In the genomic region with DNA sequence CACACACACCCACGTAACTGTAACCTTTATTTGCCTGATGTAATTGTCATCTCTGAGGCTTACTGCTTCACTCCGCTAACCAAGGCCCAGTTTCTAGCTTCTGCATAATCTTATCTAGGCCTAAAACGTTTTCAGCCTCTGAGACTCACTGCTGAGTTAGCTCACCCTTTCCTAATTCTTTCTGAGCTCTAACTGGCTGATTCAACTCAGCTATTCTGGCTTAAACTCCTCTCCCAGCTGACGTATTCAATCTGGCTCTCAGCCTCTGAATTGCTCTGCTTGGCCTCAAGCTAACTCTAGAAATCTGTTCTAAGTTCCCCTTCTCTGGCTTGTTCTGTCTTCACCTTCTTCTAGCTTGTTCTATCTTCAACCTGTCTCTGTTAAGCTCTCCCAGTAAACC, we compare ENCODE assay signal across 17 mouse cellular contexts. TPM values are rescaled to one million over a fixed set of nuclear protein-coding genes. Genes with fewer than 3 reads are reported as not detected.
DNase-seq lines count a peak whose midpoint lies in the region; ATAC-seq and TF ChIP-seq lines count a peak whose summit lies in the region.
"Had no signal": no experiment of that assay in that cellular context is flagged by ENCODE, and none has a peak within 500 bp of the region (broad histone marks: within the 10 kb centered on the region; RNA-seq: fewer than 3 reads in every experiment).

No protein-coding gene starts in this region.

- no peak overlapping the region for H3K4me2 ChIP-seq in embryonic facial prominence, embryonic 14.5 days (ENCODE audit: low read depth, low read length)
- no peak overlapping the region for H3K4me2 ChIP-seq in kidney, postnatal 0 days (ENCODE audit: low read length)
- H3K4me2 ChIP-seq: intestine, embryonic 15.5 days; midbrain, embryonic 15.5 days had no signal

- ATAC-seq in embryonic facial prominence, embryonic 14.5 days (ENCODE audit: low read depth), result no peak
- ATAC-seq in kidney, postnatal 0 days (replicated peaks; ENCODE audit: low FRiP score, low read depth), result no peak
- ATAC-seq: intestine, embryonic 15.5 days; liver, postnatal 0 days; midbrain, embryonic 15.5 days; Patski had no signal

- H3K27me3 ChIP-seq in embryonic facial prominence, embryonic 14.5 days (replicated peaks; ENCODE audit: control insufficient read depth, insufficient read depth, low read length), result 0 out of 2 replicates have a peak, but pooled peaks cover 3% of the 10 kb centered on the region
- peaks cover 30% of the 10 kb centered on the region for H3K27me3 ChIP-seq in embryonic facial prominence, embryonic 10.5 days (replicated peaks; ENCODE audit: low read depth, poor library complexity, severe bottlenecking)
- no peaks in the 10 kb centered on the region for H3K27me3 ChIP-seq in kidney, postnatal 0 days (ENCODE audit: insufficient read depth, low read length)
- peaks cover 0 to 2% of the 10 kb centered on the region in 2 experiments; a peak in 2 of 4 replicates for H3K27me3 ChIP-seq in MEL (ENCODE audit: control insufficient read depth in 1 of 2, insufficient read depth in 2 of 2, low read length in 2 of 2)
- H3K27me3 ChIP-seq: intestine, embryonic 15.5 days; Patski had no signal

- H3K27ac ChIP-seq in embryonic facial prominence, embryonic 14.5 days (replicated peaks; ENCODE audit: low read depth, low read length), result no peak overlapping the region
- no peak overlapping the region for H3K27ac ChIP-seq in embryonic facial prominence, embryonic 10.5 days (replicated peaks)
- H3K27ac ChIP-seq in kidney, postnatal 0 days, result no peak overlapping the region
- H3K27ac ChIP-seq in MEL (ENCODE audit: control insufficient read depth, low read depth, low read length), result no peak overlapping the region
- H3K27ac ChIP-seq in brown adipose tissue, adult 24 weeks (replicated peaks; ENCODE audit: low read depth, low read length), result peak overlapping the region; percentile 54
- H3K27ac ChIP-seq: intestine, embryonic 15.5 days; midbrain, embryonic 15.5 days had no signal

- peaks cover 3% of the 10 kb centered on the region for H3K4me1 ChIP-seq in embryonic facial prominence, embryonic 14.5 days (ENCODE audit: control insufficient read depth, insufficient read depth, low read length)
- H3K4me1 ChIP-seq in embryonic facial prominence, embryonic 10.5 days, result peaks cover 10% of the 10 kb centered on the region
- peaks cover 7% of the 10 kb centered on the region; the same call in 1 of the 2 replicates for H3K4me1 ChIP-seq in kidney, postnatal 0 days (replicated peaks; ENCODE audit: insufficient read depth, low read length)
- H3K4me1 ChIP-seq in MEL (ENCODE audit: control insufficient read depth in 1 of 2, insufficient read depth in 2 of 2, low read length in 2 of 2), result peaks cover 0 to 3% of the 10 kb centered on the region in 2 experiments; a peak in 1 of 4 replicates
- peaks cover 7% of the 10 kb centered on the region for H3K4me1 ChIP-seq in brown adipose tissue, adult 24 weeks (ENCODE audit: control insufficient read depth, insufficient read depth, insufficient read length, low read length)

- no peak for TF ChIP-seq EP300 in MEL (IDR thresholded peaks at IDR 0.05; ENCODE audit: low read depth in 1 of 2, low read length in 2 of 2)

- H3K79me2 ChIP-seq in MEL (ENCODE audit: control insufficient read depth, insufficient read depth, low read length, poor library complexity), result no peaks in the 10 kb centered on the region

- H3K9ac ChIP-seq in embryonic facial prominence, embryonic 14.5 days (ENCODE audit: low read depth, low read length), result no peak overlapping the region
- no peak overlapping the region for H3K9ac ChIP-seq in kidney, postnatal 0 days (ENCODE audit: low read depth, low read length)
- H3K9ac ChIP-seq in MEL (ENCODE audit: control insufficient read depth, low read depth, low read length, poor library complexity, severe bottlenecking), result no peak overlapping the region
- H3K9ac ChIP-seq: intestine, embryonic 15.5 days; liver, postnatal 0 days; midbrain, embryonic 15.5 days had no signal

- WGBS in embryonic facial prominence, embryonic 14.5 days, result 53% methylated on average over 4 of the region's 4 CpGs
- 63% methylated on average over 4 of the region's 4 CpGs for WGBS in embryonic facial prominence, embryonic 10.5 days
- WGBS in kidney, postnatal 0 days, result 55% methylated on average over 4 of the region's 4 CpGs

- H3K4me3 ChIP-seq in embryonic facial prominence, embryonic 14.5 days (ENCODE audit: low read depth, low read length), result no peak overlapping the region
- no peak overlapping the region for H3K4me3 ChIP-seq in embryonic facial prominence, embryonic 10.5 days
- H3K4me3 ChIP-seq in kidney, postnatal 0 days (replicated peaks; ENCODE audit: low read depth, low read length), result no peak overlapping the region
- H3K4me3 ChIP-seq in MEL (ENCODE audit: control insufficient read depth in 1 of 2, insufficient read depth in 1 of 2, low read depth in 2 of 2, low read length in 2 of 2), result no peak overlapping the region
- H3K4me3 ChIP-seq in brown adipose tissue, adult 24 weeks (ENCODE audit: insufficient read depth, low read depth, low read length), result no peak overlapping the region
- H3K4me3 ChIP-seq: intestine, embryonic 15.5 days; midbrain, embryonic 15.5 days had no signal

- no peaks in the 10 kb centered on the region for H3K9me3 ChIP-seq in embryonic facial prominence, embryonic 14.5 days (ENCODE audit: control insufficient read depth, low read length)
- H3K9me3 ChIP-seq in embryonic facial prominence, embryonic 10.5 days, result no peaks in the 10 kb centered on the region
- H3K9me3 ChIP-seq in kidney, postnatal 0 days (replicated peaks; ENCODE audit: low read length), result no peaks in the 10 kb centered on the region
- no peaks in the 10 kb centered on the region for H3K9me3 ChIP-seq in MEL (replicated peaks; ENCODE audit: insufficient read depth, low read length)
- H3K9me3 ChIP-seq: intestine, embryonic 15.5 days; midbrain, embryonic 15.5 days had no signal

- DNase-seq in embryonic facial prominence, embryonic 14.5 days (ENCODE audit: low spot score), result peak; percentile 57
- no peak for DNase-seq in embryonic facial prominence, embryonic 10.5 days (ENCODE audit: low spot score)
- DNase-seq in kidney, postnatal 0 days (ENCODE audit: low spot score), result peak; percentile 12
- DNase-seq in kidney, postnatal 36 days, result no peak
- peak; percentile 55 for DNase-seq in MEL (ENCODE audit: low read depth, low spot score)
- DNase-seq in embryo, embryonic 10 days (ENCODE audit: low spot score), result no peak
- no peak for DNase-seq in ovary, adult 18-20 months (ENCODE audit: low spot score)
- DNase-seq: adrenal gland, postnatal 25 days; liver, postnatal 0 days; right cerebral cortex, postnatal 25 days had no signal

- no peak for TF ChIP-seq RAD21 in MEL (IDR thresholded peaks at IDR 0.05; ENCODE audit: low read depth, low read length)

- TF ChIP-seq POLR2A in MEL (IDR thresholded peaks at IDR 0.05; ENCODE audit: control insufficient read depth in 1 of 2, insufficient read depth in 1 of 2, low read depth in 1 of 2, low read length in 2 of 2, poor library complexity in 1 of 2), result no peak

- TF ChIP-seq CTCF in kidney, postnatal 0 days (IDR thresholded peaks at IDR 0.05; ENCODE audit: low read depth), result no peak
- no peak for TF ChIP-seq CTCF in MEL (IDR thresholded peaks at IDR 0.05 in 2 of 3, conservative IDR thresholded peaks at IDR 0.05 in 1 of 3; ENCODE audit: control insufficient read depth in 1 of 3, insufficient read depth in 1 of 3, low read depth in 2 of 3, low read length in 3 of 3, poor library complexity in 1 of 3, severe bottlenecking in 1 of 3)

- no peaks in the 10 kb centered on the region for H3K36me3 ChIP-seq in embryonic facial prominence, embryonic 14.5 days (ENCODE audit: control insufficient read depth, insufficient read depth, low read length)
- no peaks in the 10 kb centered on the region for H3K36me3 ChIP-seq in embryonic facial prominence, embryonic 10.5 days (replicated peaks)
- no peaks in the 10 kb centered on the region for H3K36me3 ChIP-seq in kidney, postnatal 0 days (ENCODE audit: insufficient read depth, low read length)
- no peaks in the 10 kb centered on the region for H3K36me3 ChIP-seq in MEL (ENCODE audit: control insufficient read depth in 1 of 2, insufficient read depth in 2 of 2, low read length in 2 of 2)
- H3K36me3 ChIP-seq: intestine, embryonic 15.5 days; midbrain, embryonic 15.5 days had no signal

TF ChIP-seq in MEL, 35 proteins besides CTCF, POLR2A, EP300 and RAD21 (continues in another document):
- TF ChIP-seq ZMIZ1 (IDR thresholded peaks at IDR 0.05; ENCODE audit: low read depth, low read length) (no peak), ZNF384 (IDR thresholded peaks at IDR 0.05; ENCODE audit: low read depth, low read length) (no peak)

RNA-seq across cellular contexts. Expression of gene Adora1, which starts 11.4 kb away (rescaled TPM):
- polyA plus RNA-seq in embryonic facial prominence, embryonic 14.5 days (2014; fragmentation: Nextera tagmentation; extraction: Ambion mirVana), result 1.5 and 1.8 TPM in 2 replicates
- 0.28 and 0.65 TPM in 2 replicates for polyA plus RNA-seq in embryonic facial prominence, embryonic 10.5 days (2016; fragmentation: Nextera tagmentation; extraction: Ambion mirVana)
- 11.7 and 13.7 TPM in 2 replicates for polyA plus RNA-seq in kidney, postnatal 0 days (2015; fragmentation: Nextera tagmentation; extraction: Ambion mirVana)
- total RNA-seq in MEL (2012; rRNA removed), result 0.03 TPM in 1 of 2 replicates, not detected in the other
- polyA plus RNA-seq in MEL (2012; ENCODE audit: insufficient read depth in 1 of 2, insufficient read length in 2 of 2, low read depth in 1 of 2, low replicate concordance in 2 of 2, missing spikeins in 1 of 2), result not detected
- polyA plus RNA-seq in brown adipose tissue, adult 24 weeks (2012; ENCODE audit: insufficient read depth, insufficient read length, missing spikeins), result 41.1 and 67.9 TPM in 2 replicates

RNA-seq across cellular contexts. Expression of gene Myog, which starts 43.2 kb away (rescaled TPM):
- 219 and 223 TPM in 2 replicates for polyA plus RNA-seq in embryonic facial prominence, embryonic 14.5 days (2014; fragmentation: Nextera tagmentation; extraction: Ambion mirVana)
- 0.62 and 3.1 TPM in 2 replicates for polyA plus RNA-seq in embryonic facial prominence, embryonic 10.5 days (2016; fragmentation: Nextera tagmentation; extraction: Ambion mirVana)
- 0.08 TPM in 1 of 2 replicates, not detected in the other for polyA plus RNA-seq in kidney, postnatal 0 days (2015; fragmentation: Nextera tagmentation; extraction: Ambion mirVana)
- total RNA-seq in MEL (2012; rRNA removed), result not detected in 2 replicates
- polyA plus RNA-seq in MEL (2012; ENCODE audit: insufficient read depth in 1 of 2, insufficient read length in 2 of 2, low read depth in 1 of 2, low replicate concordance in 2 of 2, missing spikeins in 1 of 2), result not detected
- polyA plus RNA-seq in brown adipose tissue, adult 24 weeks (2012; ENCODE audit: insufficient read depth, insufficient read length, missing spikeins), result not detected in 2 replicates
- total RNA-seq: adrenal gland, postnatal 25 days; heart, postnatal 14 days; layer of hippocampus, adult 18-20 months had no signal
- polyA plus RNA-seq: liver, postnatal 0 days; Patski; urinary bladder, adult 2 months had no signal

RNA-seq across cellular contexts. Expression of gene Mybph, which starts 53.3 kb away (rescaled TPM):
- 151 and 157 TPM in 2 replicates for polyA plus RNA-seq in embryonic facial prominence, embryonic 14.5 days (2014; fragmentation: Nextera tagmentation; extraction: Ambion mirVana)
- 0.49 and 1.4 TPM in 2 replicates for polyA plus RNA-seq in embryonic facial prominence, embryonic 10.5 days (2016; fragmentation: Nextera tagmentation; extraction: Ambion mirVana)
- 0.13 TPM in 1 of 2 replicates, not detected in the other for polyA plus RNA-seq in kidney, postnatal 0 days (2015; fragmentation: Nextera tagmentation; extraction: Ambion mirVana)
- total RNA-seq in MEL (2012; rRNA removed), result not detected in 2 replicates
- polyA plus RNA-seq in MEL (2012; ENCODE audit: insufficient read depth in 1 of 2, insufficient read length in 2 of 2, low read depth in 1 of 2, low replicate concordance in 2 of 2, missing spikeins in 1 of 2), result not detected
- not detected in 2 replicates for polyA plus RNA-seq in brown adipose tissue, adult 24 weeks (2012; ENCODE audit: insufficient read depth, insufficient read length, missing spikeins)
- total RNA-seq: adrenal gland, postnatal 25 days; heart, postnatal 14 days; layer of hippocampus, adult 18-20 months had no signal
- polyA plus RNA-seq: liver, postnatal 0 days; Patski; urinary bladder, adult 2 months had no signal

Comparison
In these comparisons a context has a peak if more than half of its experiments do, and no peak if none do; other contexts are left out.
1. DNase-seq: peak in embryonic facial prominence, embryonic 14.5 days (single experiment), kidney, postnatal 0 days (single experiment) and MEL (single experiment); none in embryonic facial prominence, embryonic 10.5 days (single experiment), kidney, postnatal 36 days (0 of 2), embryo, embryonic 10 days (single experiment) and ovary, adult 18-20 months (single experiment).
2. RNA of gene Myog, which starts 43.2 kb away (polyA plus RNA-seq): 219 to 223 TPM in embryonic facial prominence, embryonic 14.5 days; 0.62 to 3.1 TPM in embryonic facial prominence, embryonic 10.5 days, 0.08 TPM in kidney, postnatal 0 days, not detected in MEL and not detected in brown adipose tissue, adult 24 weeks; every median in the first group is over 10 times any median in the second.
3. RNA of gene Mybph, which starts 53.3 kb away (polyA plus RNA-seq): 151 to 157 TPM in embryonic facial prominence, embryonic 14.5 days; 0.49 to 1.4 TPM in embryonic facial prominence, embryonic 10.5 days, 0.13 TPM in kidney, postnatal 0 days, not detected in MEL and not detected in brown adipose tissue, adult 24 weeks; every median in the first group is over 10 times any median in the second.